Mouse (Mus musculus): ENCODE results near the gene Rab5b. TPM values are rescaled to one million over a fixed set of nuclear protein-coding genes. Genes with fewer than 3 reads are reported as not detected.

Rab5b gene
- total RNA-seq, 4 experiments from 2014 or later: 126 to 149 (median 145) TPM

DNA sequence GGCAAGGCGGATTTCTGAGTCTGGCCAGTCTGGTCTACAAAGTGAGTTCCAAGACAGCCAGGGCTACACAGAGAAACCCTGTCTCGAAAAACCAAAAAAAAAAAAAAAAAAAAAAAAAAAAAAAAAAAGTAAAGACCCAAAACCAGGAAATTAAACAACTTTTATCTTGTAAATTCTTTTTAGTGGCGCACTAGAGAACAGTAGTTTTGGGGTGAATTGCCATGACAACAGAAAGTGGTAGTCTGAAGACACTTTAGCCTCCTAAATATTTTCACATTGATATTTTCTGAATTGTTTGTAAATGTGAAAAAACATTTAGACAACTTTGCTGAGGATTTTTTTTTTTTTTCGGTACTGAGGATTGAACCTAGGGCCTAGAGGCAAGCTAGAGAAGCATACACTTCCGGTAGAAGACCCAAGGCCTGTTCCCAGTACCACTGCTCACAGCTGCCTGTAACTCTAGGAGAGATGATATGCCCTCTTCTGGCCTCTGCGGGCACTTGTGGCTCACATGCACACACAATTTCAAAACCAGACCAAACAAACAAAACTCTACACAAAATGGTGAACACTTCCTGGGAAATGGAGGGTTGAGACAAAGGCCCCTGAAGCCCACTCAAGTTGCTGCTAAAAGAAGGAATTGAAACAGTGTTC, 1.1 kb upstream of the Rab5b start:
- no peak for DNase-seq

DNA sequence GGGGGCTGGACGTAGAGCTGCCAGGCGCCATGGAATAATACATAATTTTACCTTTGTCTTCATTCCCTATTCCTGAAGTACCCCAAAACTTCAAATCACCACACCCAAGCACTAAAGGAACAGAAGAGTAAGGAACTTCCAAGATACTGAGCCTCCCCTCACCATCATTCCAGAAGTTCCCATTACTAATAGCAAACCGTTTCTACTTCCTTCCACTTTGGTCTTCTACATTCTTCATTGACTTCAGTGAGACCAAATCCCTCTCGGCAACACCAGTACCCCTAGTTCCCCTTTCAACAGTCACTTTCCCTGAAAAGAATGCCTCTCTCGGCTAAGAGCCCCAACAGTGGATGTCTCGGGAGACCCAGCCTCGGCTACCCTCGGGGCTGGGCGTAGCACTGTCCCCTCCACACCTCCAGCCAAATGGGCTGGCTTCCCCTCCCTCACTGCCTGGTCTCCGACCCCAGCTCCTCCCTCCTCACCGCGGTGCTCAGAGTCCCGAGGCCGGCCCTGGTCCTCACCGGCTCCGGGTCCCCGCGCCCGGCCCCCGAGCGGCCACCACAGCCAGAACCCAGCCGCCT, 563 bp downstream of the Rab5b start:
- DNase-seq: no peak

DNA sequence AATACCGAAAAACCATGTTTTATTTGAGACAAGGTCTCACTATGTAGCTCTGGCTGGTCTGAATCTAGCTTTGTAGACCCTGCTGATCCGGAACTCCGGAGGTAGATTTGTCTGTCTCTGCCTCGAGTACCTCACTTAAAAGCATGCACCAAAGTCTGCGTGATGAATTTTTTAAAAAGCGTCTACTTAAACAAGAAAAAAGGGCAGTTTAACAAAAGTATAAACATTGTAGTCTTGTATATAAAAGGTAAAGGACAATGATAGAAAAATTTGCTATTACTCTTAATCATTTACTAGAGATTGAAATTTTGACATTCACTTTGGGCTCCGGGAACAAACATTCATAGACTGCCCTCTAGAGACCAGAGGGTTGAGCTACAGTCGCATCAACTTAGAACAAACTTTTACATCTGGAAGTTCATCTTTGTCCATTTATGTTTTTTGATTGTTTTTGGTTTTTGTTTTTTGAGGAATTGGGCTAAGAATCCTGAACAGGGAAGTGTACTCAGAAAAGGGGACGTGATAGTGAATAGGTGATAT, 21.5 kb downstream of the Rab5b start:
- DNase-seq: no peak

DNA sequence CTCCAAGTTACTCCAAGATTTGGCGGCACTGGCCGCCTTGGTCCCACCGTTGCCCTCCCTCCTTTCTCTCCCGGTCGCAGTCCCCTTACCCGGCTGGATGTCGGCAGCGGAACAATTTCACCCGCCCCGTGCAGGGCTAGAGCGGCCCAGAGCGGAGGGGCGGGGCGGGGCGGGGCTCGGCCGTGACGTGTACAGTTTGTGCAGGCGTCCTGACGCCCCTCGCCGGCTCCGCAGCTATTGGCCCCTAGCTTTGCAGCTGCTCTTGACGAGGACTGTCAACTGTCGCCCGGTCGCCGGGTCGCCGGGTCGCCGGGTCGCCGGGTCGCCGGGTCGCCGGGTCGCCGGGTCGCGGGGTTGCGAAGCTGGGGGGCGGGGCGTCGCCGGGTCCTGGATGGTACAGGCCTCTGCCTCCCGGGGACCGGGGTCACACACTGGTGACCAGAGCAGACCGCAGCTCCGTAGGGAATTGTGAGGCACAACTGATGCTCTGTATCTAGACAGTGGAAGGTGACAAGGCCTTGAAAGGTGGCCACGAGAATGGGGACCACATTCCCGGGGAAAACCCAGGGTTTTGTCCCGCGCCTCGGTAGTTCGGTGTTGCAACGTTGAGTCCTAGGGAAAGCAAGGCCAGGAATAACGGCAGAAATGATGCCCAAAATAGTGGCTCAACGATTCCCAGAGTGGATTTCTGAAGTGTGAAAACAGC, 22.1 kb downstream of the Rab5b start, which contains the start of gene Suox:
Gene Suox (minus strand): TSS at position 311 of the 706 bp plus-strand sequence.
- peak; percentile 73 for DNase-seq

DNA sequence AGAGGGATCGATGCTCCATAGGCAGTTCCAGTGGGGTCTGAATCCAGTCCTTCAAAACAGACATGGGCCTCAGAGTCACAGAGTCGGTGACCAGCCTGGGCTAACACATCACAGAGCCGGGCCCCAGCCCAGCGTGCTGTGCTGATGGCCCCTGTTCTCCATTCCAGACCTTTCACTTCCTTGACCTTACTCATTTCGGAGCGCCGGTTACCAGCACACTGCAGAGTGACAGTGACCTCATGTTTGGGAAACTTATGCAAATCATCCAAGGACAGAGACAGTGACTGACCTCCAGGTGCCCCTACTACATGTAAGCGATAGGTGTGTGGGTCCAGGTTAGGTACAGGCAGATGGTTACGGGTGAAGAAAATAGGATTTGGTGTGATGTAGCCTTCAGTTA, 24.9 kb downstream of the Rab5b start:
- no peak for DNase-seq

DNA sequence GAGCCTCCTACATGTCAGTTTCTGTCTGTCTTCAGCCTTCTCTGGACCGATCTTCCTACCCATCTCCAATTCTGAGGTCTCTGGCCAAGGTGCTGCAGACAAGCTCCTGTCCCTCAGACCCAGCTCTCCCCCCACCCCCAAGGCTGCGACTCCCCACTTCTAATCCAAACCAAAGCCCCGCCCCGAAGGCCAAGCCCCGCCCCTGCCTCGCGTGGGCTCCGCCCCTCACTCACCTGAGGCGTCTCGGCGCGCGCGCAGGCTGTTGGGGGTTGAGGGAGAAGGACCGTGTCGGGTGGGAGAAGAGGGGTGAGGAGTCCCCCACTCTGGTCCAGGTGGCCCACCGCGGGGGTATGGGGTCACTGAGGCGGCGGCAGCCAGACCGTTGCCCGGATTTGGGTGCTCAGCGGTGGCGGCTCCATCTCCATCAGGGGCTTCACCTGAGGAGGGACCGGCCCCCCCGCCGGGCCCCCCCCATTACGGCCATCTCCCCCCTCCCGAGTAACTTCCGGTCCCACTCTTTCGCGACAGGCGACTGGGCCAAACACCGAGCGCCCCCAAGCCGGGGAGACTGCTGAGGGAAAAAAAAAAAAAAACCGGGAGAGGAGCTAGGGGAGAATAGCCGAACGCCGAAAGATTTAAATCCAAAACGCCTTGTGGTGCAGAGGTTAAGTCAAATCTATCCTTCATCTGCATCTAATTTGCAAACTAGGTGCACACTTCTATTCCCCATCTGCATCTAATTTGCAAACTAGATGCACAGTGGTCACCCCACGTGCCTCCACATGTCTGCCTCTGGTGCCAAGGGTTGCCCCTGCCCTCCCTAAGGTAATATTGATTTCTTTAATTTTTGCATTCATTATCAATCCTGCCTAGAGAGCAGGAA, 27.0 kb downstream of the Rab5b start:
- peak; percentile 31 for DNase-seq

DNA sequence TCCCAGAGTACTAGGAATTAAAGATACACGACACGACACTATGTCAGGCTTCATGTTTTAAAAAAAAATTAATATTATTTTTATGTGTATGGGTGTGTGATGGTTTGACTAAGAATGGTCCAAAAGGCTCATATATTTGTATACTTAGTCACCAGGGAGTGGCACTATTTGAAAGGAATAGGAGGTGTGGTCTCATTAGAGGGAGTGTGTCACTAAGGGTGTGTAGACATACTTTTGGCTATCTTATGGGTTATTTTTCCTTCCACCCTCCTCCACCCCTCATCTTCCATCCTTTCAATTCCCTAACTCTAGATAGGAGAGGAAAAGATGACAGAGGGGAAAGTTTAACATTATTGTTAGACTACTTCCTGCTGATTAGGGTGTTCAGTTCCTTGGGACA, 30.3 kb downstream of the Rab5b start:
- DNase-seq: no peak

DNA sequence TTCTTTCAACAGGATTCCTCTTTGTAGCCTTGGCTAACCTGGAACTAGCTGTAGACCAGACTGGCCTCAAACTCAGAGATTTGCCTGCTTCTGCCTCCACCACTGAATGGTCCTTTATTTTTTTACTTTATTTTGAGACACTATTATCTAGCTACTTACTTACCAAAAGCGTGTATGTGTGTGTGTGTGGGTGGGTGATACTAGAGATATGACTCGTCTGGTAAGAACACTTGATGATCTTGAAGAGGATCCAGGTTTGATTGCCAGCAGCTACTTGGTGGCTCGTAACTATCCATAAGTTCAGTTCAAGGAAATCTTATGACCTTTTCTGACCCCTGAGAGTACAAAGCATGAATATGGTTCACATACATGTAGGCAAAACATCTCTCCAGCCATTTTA, 30.8 kb downstream of the Rab5b start:
- DNase-seq: no peak

DNA sequence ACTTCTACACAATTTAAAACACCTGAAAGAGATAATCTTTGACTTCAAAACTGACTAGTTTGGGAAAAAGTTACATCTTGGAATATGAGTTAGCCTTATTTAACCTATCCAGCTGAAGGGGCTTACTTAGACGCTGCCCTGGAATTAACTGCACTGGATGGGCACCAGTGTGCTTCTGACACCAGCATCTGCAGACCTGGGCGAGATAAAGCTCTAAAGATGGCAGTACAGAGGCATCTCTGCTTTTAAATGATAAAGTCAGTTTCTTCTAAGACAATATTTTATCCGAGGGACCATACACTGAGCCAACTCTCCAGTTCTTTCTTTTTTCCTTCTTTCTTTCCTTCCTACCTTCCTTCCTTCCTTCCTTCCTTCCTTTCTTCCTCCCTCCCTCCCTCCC, 31.3 kb downstream of the Rab5b start:
- no peak for DNase-seq

DNA sequence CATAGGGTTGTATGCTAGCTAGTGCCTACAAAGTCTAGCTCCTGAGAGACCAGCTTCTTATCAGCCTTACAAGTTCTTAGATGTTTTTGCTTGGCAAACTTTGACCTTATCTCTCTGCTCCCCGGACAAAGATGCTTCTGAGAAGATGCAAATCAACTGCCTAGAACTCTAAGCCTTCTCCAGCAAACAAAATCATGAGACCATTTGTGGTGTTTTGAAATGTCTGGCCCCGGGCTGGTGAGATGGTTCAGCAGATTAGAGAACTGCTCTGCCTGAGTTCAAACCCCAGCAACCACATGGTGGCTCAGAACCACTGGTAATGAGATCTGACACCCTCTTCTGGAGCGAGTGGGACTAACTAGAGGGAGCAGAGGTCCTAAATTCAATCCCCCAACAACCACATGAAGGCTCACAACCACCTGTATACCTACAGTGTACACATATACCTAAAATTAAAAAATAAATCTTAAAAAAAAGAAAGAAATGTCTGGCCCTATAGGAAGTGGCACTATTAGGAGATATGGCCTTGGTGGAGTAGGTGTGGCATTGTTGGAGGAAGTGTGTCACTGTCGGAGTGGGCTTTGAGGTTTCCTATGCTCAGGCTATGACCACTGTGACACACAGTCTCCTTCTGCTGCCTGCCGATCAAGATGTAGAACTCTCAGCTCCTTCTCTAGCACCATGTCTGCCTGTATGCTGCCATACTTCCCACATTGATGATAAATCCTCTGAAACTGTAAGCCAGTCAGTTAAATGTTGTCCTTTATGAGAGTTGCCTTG, 32.4 kb downstream of the Rab5b start:
- no peak for DNase-seq

DNA sequence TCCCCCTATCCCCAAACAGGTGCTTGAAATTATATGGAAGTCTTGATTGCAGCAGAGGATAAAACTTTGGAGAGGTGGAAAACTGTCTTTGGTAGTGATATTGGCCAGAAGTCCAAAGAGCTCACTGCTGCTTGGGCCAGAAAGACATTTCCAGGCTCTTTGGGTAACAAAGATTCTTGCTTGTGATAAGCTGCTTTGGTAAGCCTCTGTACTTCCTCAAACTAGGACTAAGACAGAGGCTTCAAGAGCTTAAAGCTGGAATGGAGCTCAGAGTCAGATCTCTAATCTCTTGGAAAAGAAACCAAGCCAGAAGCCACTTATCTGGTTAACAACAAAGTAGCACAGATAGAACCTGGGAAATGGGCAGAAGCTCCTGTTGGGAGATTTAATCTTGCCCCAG, 33.6 kb downstream of the Rab5b start:
- DNase-seq: no peak

DNA sequence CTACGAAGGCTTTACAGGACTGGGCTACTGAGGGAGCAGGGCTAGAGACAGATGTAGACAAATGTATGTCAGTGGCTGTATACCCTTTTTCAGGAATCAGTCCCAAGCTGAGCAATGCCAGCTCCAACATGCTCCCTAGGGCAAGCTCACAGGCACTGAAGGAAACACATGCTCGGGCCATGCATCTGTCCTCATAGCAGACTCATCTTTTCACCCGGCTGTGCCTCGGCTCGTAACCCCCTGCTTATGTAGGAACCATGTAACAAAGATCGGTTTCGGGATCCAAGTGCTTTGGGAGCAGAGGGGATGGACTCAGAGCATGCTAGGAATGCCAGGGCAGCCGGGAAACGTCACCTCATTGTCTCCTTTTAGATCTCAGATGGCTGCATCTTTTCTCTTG, 36.6 kb downstream of the Rab5b start:
- DNase-seq: no peak

DNA sequence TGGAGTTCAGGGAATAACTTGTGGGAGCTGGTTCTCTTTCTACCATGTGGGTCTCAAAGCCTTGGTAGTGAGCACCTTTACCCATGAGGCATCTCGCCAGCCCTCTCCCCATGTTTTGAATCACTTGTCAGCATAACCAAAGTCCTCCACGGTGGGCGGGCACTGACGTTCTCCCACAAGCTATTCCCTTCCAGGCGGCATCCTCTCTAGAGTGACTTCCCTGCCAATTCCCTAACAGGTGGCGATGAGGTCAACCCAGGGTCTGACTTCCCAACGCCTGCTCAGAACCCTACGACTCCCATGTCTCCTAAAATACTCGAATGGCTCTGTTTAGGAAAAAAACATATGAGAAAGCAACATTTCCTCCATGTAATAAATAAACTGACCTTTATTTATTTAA, 38.2 kb downstream of the Rab5b start:
- no peak for DNase-seq

DNA sequence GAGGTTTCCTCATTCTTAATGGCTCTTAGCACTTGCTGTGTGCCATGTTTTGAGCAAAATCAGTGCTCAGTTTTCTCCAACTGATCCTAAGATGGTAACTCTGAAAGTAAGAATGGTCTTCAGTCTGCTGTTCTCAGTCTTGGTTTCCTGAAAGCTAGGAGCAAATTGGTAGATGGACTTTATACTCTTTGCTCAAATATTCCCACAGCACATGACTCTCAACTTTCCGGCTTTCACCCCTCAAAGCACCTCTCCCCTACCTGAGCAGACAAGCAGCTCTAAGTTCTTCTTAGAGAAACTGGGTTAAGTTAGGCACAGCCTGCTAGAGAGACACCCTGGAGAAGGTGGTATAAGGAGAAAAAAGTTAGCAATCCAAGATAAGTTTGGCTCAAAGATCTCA, 39.3 kb downstream of the Rab5b start:
- no peak for DNase-seq

DNA sequence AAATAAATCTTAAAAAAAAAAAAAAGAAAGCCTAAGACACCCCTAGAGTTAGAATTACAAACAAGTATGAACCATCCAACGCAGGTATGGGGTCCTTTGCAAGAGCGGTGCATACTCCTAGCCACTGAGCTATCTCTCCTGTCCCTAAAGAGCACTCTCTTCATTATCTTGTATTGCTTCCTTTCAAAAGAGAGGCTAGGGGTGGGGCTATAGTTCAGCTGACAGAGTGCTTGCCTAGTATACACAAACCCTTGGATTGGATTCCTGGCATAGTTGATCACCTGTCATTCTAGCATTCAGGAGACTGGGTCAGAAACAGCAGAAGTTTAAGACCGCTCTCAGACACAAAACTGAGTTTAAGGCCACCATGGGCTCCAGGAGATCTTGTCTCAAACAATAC, 40.8 kb downstream of the Rab5b start:
- no peak for DNase-seq

DNA sequence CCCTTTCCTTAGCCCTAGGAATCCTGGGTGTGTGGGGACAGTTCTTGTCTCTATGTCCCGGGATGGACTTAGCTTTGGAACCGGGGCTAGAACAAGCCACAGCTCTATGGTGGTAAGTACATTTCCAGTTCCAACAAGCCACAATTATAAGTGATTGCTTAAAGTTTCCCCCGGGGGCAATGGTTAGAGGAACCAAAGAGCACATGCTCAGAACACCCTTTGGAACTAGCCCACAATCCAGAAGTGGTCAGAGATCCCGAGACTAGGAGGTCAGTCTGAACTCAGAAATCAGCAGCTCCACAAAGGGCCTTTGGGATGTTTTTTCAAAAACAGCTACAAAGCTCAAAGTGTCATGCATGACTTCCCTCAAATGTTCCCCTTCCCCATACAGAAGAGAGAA, 42.2 kb downstream of the Rab5b start:
- no peak for DNase-seq

DNA sequence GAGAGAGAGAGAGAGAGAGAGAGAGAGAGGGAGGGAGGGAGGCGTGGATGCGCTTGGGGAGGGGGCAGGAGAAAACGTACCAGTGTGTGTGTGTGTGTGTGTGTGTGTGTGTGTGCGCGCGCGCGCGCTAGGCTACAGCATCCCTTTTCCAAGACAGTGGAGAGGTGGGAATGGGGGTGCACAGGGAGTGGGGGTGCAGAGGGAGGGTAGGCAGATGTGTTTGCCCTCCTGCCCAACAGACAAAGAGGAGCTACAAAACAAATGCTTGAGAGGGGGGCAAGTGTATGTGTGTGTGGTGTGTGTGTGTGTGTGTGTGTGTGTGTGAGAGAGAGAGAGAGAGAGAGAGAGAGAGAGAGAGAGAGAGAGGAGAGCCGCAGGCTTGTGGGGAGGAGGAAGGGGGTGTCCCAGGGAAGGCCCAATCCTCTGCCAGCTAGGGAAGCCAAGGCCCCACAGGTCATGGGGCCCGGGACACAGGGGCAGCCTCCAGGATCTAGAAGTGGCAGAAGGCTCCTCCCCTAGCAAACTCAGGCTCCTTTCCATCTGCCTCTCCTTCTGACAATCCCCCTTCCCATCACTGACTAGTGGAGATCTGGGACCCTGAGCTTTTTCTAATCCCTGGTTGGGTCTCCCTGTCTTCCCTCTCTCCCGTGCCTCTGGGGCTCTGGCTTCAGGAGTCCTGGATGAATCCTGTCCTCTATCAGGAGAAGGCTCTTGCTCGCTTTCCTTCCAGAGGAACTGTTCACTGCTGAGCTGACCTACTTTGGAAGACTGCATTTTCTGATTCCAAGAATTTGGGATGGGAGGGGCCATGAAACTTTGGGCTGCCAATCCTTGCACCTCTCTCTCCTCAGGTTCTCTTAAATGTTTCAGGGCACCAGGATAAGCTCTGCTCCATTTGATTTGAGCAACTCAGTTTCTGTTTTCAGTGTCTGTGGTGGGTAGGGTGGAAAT, 49.6 kb downstream of the Rab5b start:
- DNase-seq: no peak

DNA sequence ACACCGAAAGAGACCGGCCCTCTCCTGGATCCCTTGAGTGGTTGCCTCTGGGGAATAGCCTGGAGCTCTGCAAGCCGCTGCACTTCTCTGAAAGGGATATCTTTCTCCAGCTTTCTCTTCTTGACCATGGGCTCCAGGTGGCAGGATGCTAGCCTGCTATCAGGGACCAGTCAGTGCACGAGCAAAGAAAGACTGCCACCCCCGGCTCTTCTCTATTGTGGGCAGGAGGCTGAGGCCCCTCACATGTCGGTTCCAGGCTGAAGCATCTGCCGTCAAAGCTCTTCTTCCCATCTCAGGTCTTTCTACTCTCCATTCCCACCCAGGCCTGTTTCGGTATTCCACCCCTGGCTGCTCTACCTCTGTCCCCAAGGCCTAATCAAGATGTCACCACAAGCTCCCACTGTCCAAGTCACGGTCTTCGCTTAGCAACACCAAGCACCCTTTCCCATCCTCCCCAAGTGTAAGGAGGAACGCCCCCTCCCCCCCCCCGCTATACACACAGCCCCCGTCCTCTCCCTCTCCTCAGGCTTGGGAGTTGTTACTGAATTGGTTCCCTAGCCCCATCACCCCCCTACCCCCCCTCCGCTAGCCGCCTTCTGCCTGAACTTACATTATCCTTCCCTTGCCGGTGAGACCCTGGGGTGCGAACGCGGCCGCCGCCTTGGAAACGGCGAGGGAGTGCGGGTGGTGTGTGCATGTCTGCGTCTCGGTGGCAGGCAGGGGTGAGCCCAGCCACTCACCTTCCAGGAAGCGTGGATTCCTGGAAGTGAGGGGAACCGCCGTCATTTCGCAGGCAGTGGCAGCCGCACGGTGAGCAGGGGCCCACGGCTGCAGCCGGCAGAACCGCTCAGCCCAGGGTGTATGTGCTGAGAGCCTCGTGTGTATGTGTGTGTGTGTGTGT, 50.7 kb downstream of the Rab5b start, which contains the start of gene Ikzf4:
Gene Ikzf4 (minus strand): TSS at position 881 of the 901 bp plus-strand sequence.
- DNase-seq: no peak

DNA sequence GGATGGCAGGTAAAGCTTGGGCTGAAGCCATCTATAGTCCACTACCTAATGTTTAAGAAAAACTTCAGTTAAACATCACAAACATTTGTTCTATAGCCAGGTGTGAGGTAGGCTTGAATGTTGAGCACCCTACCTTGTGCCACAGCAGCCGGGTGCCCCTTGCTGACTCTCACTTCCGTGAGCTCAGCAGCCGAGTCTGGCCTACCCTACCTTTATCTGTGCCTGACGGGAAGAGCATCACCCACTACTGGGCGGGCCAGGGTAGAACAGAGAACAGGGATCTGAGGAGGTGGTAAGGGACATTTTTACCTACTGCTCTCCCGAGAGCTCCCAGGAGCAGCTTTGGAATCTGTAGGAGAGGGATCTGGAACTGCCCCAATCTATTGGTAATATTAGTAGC, 53.3 kb downstream of the Rab5b start:
- DNase-seq: no peak

DNA sequence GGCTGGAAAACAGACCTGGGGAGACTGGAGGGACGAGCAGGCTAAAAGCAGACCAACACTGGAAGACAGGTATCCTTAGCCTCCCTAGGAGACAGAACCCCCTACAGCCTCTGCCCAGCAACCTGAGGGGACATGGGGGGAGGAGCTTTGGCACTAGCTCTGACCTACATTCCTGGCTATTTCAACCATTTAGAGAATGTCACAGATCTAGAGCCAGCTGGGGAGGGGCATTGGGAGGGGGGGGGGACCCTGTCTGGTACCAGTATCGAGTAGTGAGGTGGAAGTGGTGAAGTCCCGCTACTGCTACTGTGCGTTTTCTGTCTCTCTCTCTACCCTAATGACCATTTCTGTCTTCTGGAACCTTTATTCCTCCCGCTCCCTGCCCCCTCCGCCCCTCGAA, 54.2 kb downstream of the Rab5b start:
- no peak for DNase-seq

Measured in adrenal gland, adult 8-10 months (tissue).